Mouse (Mus musculus): Measurements from ENCODE around the gene Gm21985. TPM values are rescaled to one million over a fixed set of nuclear protein-coding genes. Genes with fewer than 3 reads are reported as not detected.
A peak's percentile ranks its signal among the peaks of the same experiment; 100 is the strongest.

Gene Gm21985
- polyA plus RNA-seq, 1 experiment from 2014 or later: not detected

- no peaks in the 10 kb centered on the region for H3K4me1 ChIP-seq (ENCODE audit: control insufficient read depth, insufficient read depth, low read length)
- ATAC-seq: peak; percentile 78
- peak overlapping the region; percentile 71 for H3K4me2 ChIP-seq (ENCODE audit: low read depth, low read length)
- WGBS: 25% methylated on average over 17 of the region's 17 CpGs
- H3K9ac ChIP-seq (ENCODE audit: low read depth, low read length): peak overlapping the region; percentile 85
- H3K27me3 ChIP-seq (replicated peaks; ENCODE audit: control insufficient read depth, insufficient read depth, low read length): no peaks in the 10 kb centered on the region
- H3K27ac ChIP-seq (ENCODE audit: low read length): peak overlapping the region; percentile 72
- H3K9me3 ChIP-seq (ENCODE audit: control insufficient read depth, low read length): no peaks in the 10 kb centered on the region
- H3K4me3 ChIP-seq (ENCODE audit: low read length): peak overlapping the region; percentile 88
- no peaks in the 10 kb centered on the region for H3K36me3 ChIP-seq (ENCODE audit: control insufficient read depth, insufficient read depth, low read length)
Observed at GRCm38 (mm10) chr2:112454125-112454861, 188.2 kb downstream of the Gm21985 start.

DNA sequence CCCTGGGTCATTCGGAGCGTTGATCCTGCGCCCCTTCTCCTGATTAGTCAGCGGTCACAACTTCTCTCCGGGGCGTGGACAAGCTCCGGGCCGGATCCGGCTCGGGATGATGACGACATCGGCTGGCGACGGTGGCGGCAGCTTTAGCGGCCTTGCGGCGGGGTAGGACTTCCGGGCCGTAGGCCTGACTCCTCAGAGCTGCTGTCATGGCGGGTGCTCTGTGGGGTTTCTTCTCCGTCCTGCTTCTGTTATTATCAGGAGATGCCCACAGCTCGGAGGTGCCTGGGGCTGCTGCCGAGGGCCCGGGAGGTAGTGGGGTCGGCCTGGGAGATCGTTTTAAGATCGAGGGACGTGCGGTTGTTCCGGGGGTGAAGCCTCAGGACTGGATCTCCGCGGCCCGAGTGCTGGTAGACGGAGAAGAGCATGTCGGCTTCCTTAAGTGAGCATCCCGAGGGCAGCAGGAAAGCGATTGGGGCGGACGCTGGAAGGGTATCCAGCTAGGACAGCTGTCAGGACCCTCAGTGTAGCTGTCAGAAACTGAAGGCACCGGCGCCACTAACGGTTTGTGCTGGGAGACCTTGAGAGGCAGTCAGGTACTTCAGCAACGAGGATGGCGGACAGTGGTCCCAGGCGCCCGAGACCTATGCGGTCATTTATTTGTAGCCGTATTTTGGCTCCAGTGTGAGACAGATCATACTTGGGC is 188.9 kb downstream of the Gm21985 start, which contains the start of gene Emc7:
Gene Emc7, plus strand, starts transcription at position 136 of the 703 bp plus-strand sequence.
- Histone ChIP-seq H3K4me3 (ENCODE audit: low read length) (peak within 1 kb of the TSS; percentile 88), H3K9me3 (ENCODE audit: control insufficient read depth, low read length) (no peaks in the 10 kb centered on the region), H3K4me2 (ENCODE audit: low read depth, low read length) (peak within 1 kb of the TSS; percentile 71), H3K36me3 (ENCODE audit: control insufficient read depth, insufficient read depth, low read length) (peaks cover 2% of the 10 kb centered on the region; the same call in 1 of the 2 replicates), H3K4me1 (ENCODE audit: control insufficient read depth, insufficient read depth, low read length) (no peaks in the 10 kb centered on the region), H3K27ac (ENCODE audit: low read length) (peak within 1 kb of the TSS; percentile 72), H3K27me3 (replicated peaks; ENCODE audit: control insufficient read depth, insufficient read depth, low read length) (no peaks in the 10 kb centered on the region), H3K9ac (ENCODE audit: low read depth, low read length) (peak within 1 kb of the TSS; percentile 85)
- WGBS: under 1% methylated on average over 49 of the region's 49 CpGs
- ATAC-seq: peak; percentile 100

Other genes with a start within 250 kb of the Gm21985 start
- gene Olfr1311, start 241.9 kb upstream of the Gm21985 start, polyA plus RNA-seq (2015; fragmentation: Nextera tagmentation; extraction: Ambion mirVana): not detected in 2 replicates
- gene Olfr1312, start 216.1 kb upstream of the Gm21985 start, polyA plus RNA-seq (2015; fragmentation: Nextera tagmentation; extraction: Ambion mirVana): not detected in 2 replicates
- not detected in 2 replicates for gene Olfr1313, start 188.5 kb upstream of the Gm21985 start, polyA plus RNA-seq (2015; fragmentation: Nextera tagmentation; extraction: Ambion mirVana)
- not detected in 2 replicates for gene Olfr1314, start 169.5 kb upstream of the Gm21985 start, polyA plus RNA-seq (2015; fragmentation: Nextera tagmentation; extraction: Ambion mirVana)
- not detected in 2 replicates for gene Olfr1315-ps1, start 150.9 kb upstream of the Gm21985 start, polyA plus RNA-seq (2015; fragmentation: Nextera tagmentation; extraction: Ambion mirVana)
- not detected in 2 replicates for gene Olfr1316, start 131.3 kb upstream of the Gm21985 start, polyA plus RNA-seq (2015; fragmentation: Nextera tagmentation; extraction: Ambion mirVana)
- not detected in 2 replicates for gene Olfr1317, start 126.0 kb upstream of the Gm21985 start, polyA plus RNA-seq (2015; fragmentation: Nextera tagmentation; extraction: Ambion mirVana)
- not detected in 2 replicates for gene Olfr1318, start 112.1 kb upstream of the Gm21985 start, polyA plus RNA-seq (2015; fragmentation: Nextera tagmentation; extraction: Ambion mirVana)
- gene Lpcat4, start 26.8 kb upstream of the Gm21985 start, polyA plus RNA-seq (2015; fragmentation: Nextera tagmentation; extraction: Ambion mirVana): 19.9 and 22.6 TPM in 2 replicates
- 0.04 TPM in 1 of 2 replicates, not detected in the other for gene Nutm1, start 7.0 kb upstream of the Gm21985 start, polyA plus RNA-seq (2015; fragmentation: Nextera tagmentation; extraction: Ambion mirVana)
- gene Nop10, start 4.4 kb upstream of the Gm21985 start, polyA plus RNA-seq (2015; fragmentation: Nextera tagmentation; extraction: Ambion mirVana): 214 and 238 TPM in 2 replicates
- 11.9 and 14.9 TPM in 2 replicates for gene Slc12a6, start 489 bp upstream of the Gm21985 start, polyA plus RNA-seq (2015; fragmentation: Nextera tagmentation; extraction: Ambion mirVana)
- gene Emc4, start 101.7 kb downstream of the Gm21985 start, polyA plus RNA-seq (2015; fragmentation: Nextera tagmentation; extraction: Ambion mirVana): 113 and 118 TPM in 2 replicates
- 31.9 and 33.9 TPM in 2 replicates for gene Katnbl1, start 112.9 kb downstream of the Gm21985 start, polyA plus RNA-seq (2015; fragmentation: Nextera tagmentation; extraction: Ambion mirVana)
- 19.2 and 20.1 TPM in 2 replicates for gene Emc7, start 188.7 kb downstream of the Gm21985 start, polyA plus RNA-seq (2015; fragmentation: Nextera tagmentation; extraction: Ambion mirVana)
- gene Chrm5, start 214.5 kb downstream of the Gm21985 start, polyA plus RNA-seq (2015; fragmentation: Nextera tagmentation; extraction: Ambion mirVana): not detected in 2 replicates
- gene Aven, start 226.7 kb downstream of the Gm21985 start, polyA plus RNA-seq (2015; fragmentation: Nextera tagmentation; extraction: Ambion mirVana): 1.7 and 6.2 TPM in 2 replicates